Mouse (Mus musculus) kidney, adult 2 months (tissue): ENCODE measurements around the gene Endov.

Source experiments
- CTCF ChIP-seq: fragments of 200-500 bp; conservative IDR thresholded peaks from 2 replicates; pipeline ENCODE4 v1.5.1; 2011; ENCODE audit warnings: low read depth, mild to moderate bottlenecking, control low read depth, low read length, moderate library complexity, mixed read lengths; ENCODE audit not compliant: insufficient read depth, insufficient read length
- POLR2A ChIP-seq: fragments of 200-500 bp; IDR thresholded peaks from one replicate; pipeline ENCODE4 v1.6.1; 2011; ENCODE audit warnings: low read depth, low read length, control low read depth

DNA sequence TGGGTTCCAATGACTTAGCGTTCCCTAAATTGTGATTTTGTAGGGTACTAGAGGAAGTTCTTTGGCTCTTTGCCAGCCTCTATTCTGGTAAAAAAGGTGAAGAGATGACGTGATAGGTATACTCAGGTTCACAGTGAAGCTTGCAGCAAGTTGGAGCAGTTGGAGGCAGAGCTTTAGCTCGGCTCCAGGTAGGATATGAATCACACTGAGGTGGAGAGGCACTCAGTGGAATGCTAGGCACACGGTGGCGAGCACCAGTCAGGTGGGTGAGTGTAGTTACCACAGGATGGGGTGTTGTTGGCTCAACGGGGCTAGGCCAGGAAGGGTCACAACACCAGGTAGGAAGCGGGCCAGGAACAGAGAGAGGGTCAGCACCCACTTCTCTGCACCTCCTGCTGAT is 64.0 kb downstream of the Endov start:
- TF ChIP-seq CTCF (no peak), POLR2A (no peak)
